Mouse (Mus musculus): Measurements from ENCODE around the gene Gm4513. TPM values are rescaled to one million over a fixed set of nuclear protein-coding genes. Genes with fewer than 3 reads are reported as not detected.
"Not testable (repeated sequence)": the region's sequence is repeated elsewhere in the genome, so short reads cannot be mapped to it uniquely, and the experiment has no call there.

Gene Gm4513
- not detected in 2 replicates for polyA plus RNA-seq (2015; fragmentation: Nextera tagmentation; extraction: Ambion mirVana)

DNA sequence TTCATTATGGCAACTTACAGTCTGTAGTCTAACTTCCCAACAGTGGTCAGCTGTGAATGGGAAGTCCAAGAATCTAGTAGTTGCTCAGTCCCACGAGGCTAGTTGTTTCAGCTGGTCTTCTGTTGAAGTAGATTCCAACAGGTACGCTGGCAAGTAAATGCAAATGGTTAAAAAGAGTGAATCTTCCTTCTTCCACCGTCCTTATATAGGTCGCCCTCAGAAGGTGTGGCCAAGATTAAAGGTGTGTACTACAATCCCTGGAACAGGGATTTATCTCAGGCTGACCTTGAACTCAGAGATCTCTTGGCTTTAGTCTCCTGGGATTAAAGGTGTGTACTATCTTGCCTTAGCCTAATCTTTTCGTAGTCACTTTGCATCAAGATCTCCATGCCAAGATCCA lies at the start of gene Gm4513:
Gene Gm4513 (minus strand): TSS at position 101 of the 400 bp plus-strand sequence.
- not testable (repeated sequence) for H3K4me2 ChIP-seq, H3K27me3 ChIP-seq

DNA sequence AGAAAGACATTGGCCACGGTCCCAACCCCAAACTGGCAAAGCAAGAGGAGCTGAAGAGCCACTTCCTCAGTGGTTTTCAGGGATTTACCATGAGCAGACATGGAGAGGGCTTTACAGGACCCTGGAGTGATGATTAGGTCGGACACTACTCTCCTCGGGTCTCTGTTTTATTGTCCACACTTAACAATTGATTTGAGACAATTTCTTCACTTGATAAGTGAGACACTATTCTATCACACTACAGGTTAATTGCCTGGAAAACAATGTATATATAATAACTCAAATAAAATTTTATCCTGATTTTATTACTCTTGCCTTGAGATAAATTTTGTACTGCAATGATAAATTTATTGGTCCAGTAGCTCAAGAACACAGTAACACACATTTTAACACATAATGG lies 22.7 kb downstream of the Gm4513 start, which contains the start of gene Gm4141:
Gene Gm4141 (minus strand): TSS at position 101 of the 400 bp plus-strand sequence.
- not testable (repeated sequence) for H3K4me1 ChIP-seq; H3K9ac ChIP-seq; H3K27me3 ChIP-seq; H3K9me3 ChIP-seq; H3K4me2 ChIP-seq; ATAC-seq (ENCODE audit: insufficient number of reproducible peaks, insufficient read depth, low FRiP score, low TSS enrichment, low read depth); H3K4me3 ChIP-seq; H3K36me3 ChIP-seq; H3K27ac ChIP-seq
- WGBS: no CpG with 5 or more reads among the region's 3 CpGs

More for the DNA sequence above, at the start of gene Gm4513:
- not testable (repeated sequence) for H3K4me3 ChIP-seq; ATAC-seq (ENCODE audit: insufficient number of reproducible peaks, insufficient read depth, low FRiP score, low TSS enrichment, low read depth); H3K4me1 ChIP-seq; H3K9me3 ChIP-seq; H3K27ac ChIP-seq; H3K9ac ChIP-seq; H3K36me3 ChIP-seq
- WGBS: 79% methylated on average over 3 of the region's 5 CpGs

DNA sequence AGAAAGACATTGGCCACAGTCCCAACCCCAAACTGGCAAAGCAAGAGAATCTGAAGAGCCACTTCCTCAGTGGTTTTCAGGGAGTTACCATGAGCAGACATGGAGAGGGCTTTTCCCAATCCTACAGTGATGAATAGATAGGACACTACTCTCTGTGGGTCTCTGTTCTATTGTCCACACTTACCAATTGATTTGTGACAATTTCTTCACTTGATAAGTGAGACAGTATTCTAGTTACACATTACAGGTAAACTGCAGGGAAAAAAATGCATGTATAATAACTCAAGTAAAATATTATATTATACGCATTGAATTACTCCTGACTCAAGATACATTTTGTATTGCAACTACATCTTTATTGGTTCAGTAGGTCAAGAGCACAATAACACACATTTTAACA lies 53.2 kb downstream of the Gm4513 start, which contains the start of gene Gm5726:
Gene Gm5726 (minus strand): TSS at position 101 of the 400 bp plus-strand sequence.
- H3K9ac ChIP-seq; H3K4me1 ChIP-seq; H3K4me2 ChIP-seq; H3K27ac ChIP-seq; ATAC-seq (ENCODE audit: insufficient number of reproducible peaks, insufficient read depth, low FRiP score, low TSS enrichment, low read depth); H3K4me3 ChIP-seq; H3K27me3 ChIP-seq; H3K9me3 ChIP-seq; H3K36me3 ChIP-seq: not testable (repeated sequence)
- WGBS: no CpG with 5 or more reads among the region's 1 CpGs

Other genes with a start within 250 kb of the Gm4513 start
- gene Gm5728, start 223.6 kb downstream of the Gm4513 start, polyA plus RNA-seq (2015; fragmentation: Nextera tagmentation; extraction: Ambion mirVana): not detected in 2 replicates
- not detected in 2 replicates for gene Vmn1r100, start 181.1 kb downstream of the Gm4513 start, polyA plus RNA-seq (2015; fragmentation: Nextera tagmentation; extraction: Ambion mirVana)
- gene Vmn1r101, start 156.4 kb downstream of the Gm4513 start, polyA plus RNA-seq (2015; fragmentation: Nextera tagmentation; extraction: Ambion mirVana): not detected in 2 replicates
- not detected in 2 replicates for gene Gm10670, start 124.1 kb downstream of the Gm4513 start, polyA plus RNA-seq (2015; fragmentation: Nextera tagmentation; extraction: Ambion mirVana)
- not detected in 2 replicates for gene Vmn1r103, start 88.5 kb downstream of the Gm4513 start, polyA plus RNA-seq (2015; fragmentation: Nextera tagmentation; extraction: Ambion mirVana)
- gene Vmn1r104, start 65.2 kb downstream of the Gm4513 start, polyA plus RNA-seq (2015; fragmentation: Nextera tagmentation; extraction: Ambion mirVana): not detected in 2 replicates
- gene Gm5726, start 53.3 kb downstream of the Gm4513 start, polyA plus RNA-seq (2015; fragmentation: Nextera tagmentation; extraction: Ambion mirVana): not detected in 2 replicates
- not detected in 2 replicates for gene Gm4141, start 22.8 kb downstream of the Gm4513 start, polyA plus RNA-seq (2015; fragmentation: Nextera tagmentation; extraction: Ambion mirVana)
- gene Vmn1r107, start 69.9 kb upstream of the Gm4513 start, polyA plus RNA-seq (2015; fragmentation: Nextera tagmentation; extraction: Ambion mirVana): not detected in 2 replicates
- not detected in 2 replicates for gene Vmn1r111, start 104.2 kb upstream of the Gm4513 start, polyA plus RNA-seq (2015; fragmentation: Nextera tagmentation; extraction: Ambion mirVana)
- not detected in 2 replicates for gene Gm10668, start 131.6 kb upstream of the Gm4513 start, polyA plus RNA-seq (2015; fragmentation: Nextera tagmentation; extraction: Ambion mirVana)
- not detected in 2 replicates for gene Vmn1r112, start 172.2 kb upstream of the Gm4513 start, polyA plus RNA-seq (2015; fragmentation: Nextera tagmentation; extraction: Ambion mirVana)
- gene Vmn1r113, start 188.3 kb upstream of the Gm4513 start, polyA plus RNA-seq (2015; fragmentation: Nextera tagmentation; extraction: Ambion mirVana): not detected in 2 replicates
- not detected in 2 replicates for gene Vmn1r114, start 213.2 kb upstream of the Gm4513 start, polyA plus RNA-seq (2015; fragmentation: Nextera tagmentation; extraction: Ambion mirVana)
- gene Vmn1r115, start 246.0 kb upstream of the Gm4513 start, polyA plus RNA-seq (2015; fragmentation: Nextera tagmentation; extraction: Ambion mirVana): not detected in 2 replicates

Data from embryonic facial prominence, embryonic 13.5 days (tissue).